Mouse (Mus musculus): Measurements from ENCODE around the gene Adra2a.

- TF ChIP-seq MYOD1 (IDR thresholded peaks at IDR 0.05; ENCODE audit: control insufficient read depth, insufficient read length, low read depth) (no peak), CTCF (IDR thresholded peaks at IDR 0.05; ENCODE audit: control insufficient read depth, insufficient read depth, insufficient read length) (no peak), MAX (IDR thresholded peaks at IDR 0.05) (no peak), CEBPB (IDR thresholded peaks at IDR 0.05; ENCODE audit: low read depth) (no peak), MYOG (IDR thresholded peaks at IDR 0.05; ENCODE audit: control insufficient read depth, extremely low read depth, insufficient read length) (no peak), USF1 (IDR thresholded peaks at IDR 0.05; ENCODE audit: low read depth) (no peak)
These were observed 43.4 kb downstream of the Adra2a start for GRCm38 (mm10) chr19:54087319-54087718.
